Mouse (Mus musculus) liver, embryonic 11.5 days (tissue): Measurements from ENCODE around the gene Spock2. TPM values are rescaled to one million over a fixed set of nuclear protein-coding genes. Genes with fewer than 3 reads are reported as not detected.

Experiments used
- microRNA-seq: library from miRNA; unstranded; fragments of <30 nt; microRNA quantifications from one replicate; pipeline ENCODE4, GENCODE M21; 2017; ENCODE audit warnings: borderline number of aligned reads
- polyA plus RNA-seq: library from polyadenylated mRNA; unstranded; fragments of >200 nt; fragmentation: Nextera tagmentation; extraction: Ambion mirVana; gene quantifications from 2 replicates; pipeline ENCODE4 v1.2.1, GENCODE M21; 2014

Spock2 gene
- polyA plus RNA-seq, 1 experiment from 2014 or later, result 0.44 TPM

Small RNAs within 50 kb of the gene (microRNA-seq; reads per million reads assigned to microRNA genes)
- gene Mir6906, result not detected

Other genes with a start within 250 kb of the Spock2 start
- gene Dnajb12, start 226.7 kb upstream of the Spock2 start, polyA plus RNA-seq, result 27.4 and 30.2 TPM in 2 replicates
- gene Ddit4, start 154.4 kb upstream of the Spock2 start, polyA plus RNA-seq, result 2.7 and 4.3 TPM in 2 replicates
- 37.2 and 37.4 TPM in 2 replicates for gene Ascc1, start 103.4 kb upstream of the Spock2 start, polyA plus RNA-seq
- 77.4 and 80.0 TPM in 2 replicates for gene Anapc16, start 103.1 kb upstream of the Spock2 start, polyA plus RNA-seq
- 0.48 and 0.60 TPM in 2 replicates for gene Chst3, start 113.0 kb downstream of the Spock2 start, polyA plus RNA-seq
- gene Psap, start 171.4 kb downstream of the Spock2 start, polyA plus RNA-seq, result 57.0 and 59.8 TPM in 2 replicates
- gene Vsir, start 240.6 kb downstream of the Spock2 start, polyA plus RNA-seq, result 5.4 and 6.3 TPM in 2 replicates